Mouse (Mus musculus) megakaryocyte, embryonic 14.5 days (primary cell): Measurements from ENCODE around the gene Itga1.

ENCODE experiments used
- FLI1 ChIP-seq: IDR thresholded peaks from 2 replicates; pipeline ENCODE4 v1.6.1; 2012; ENCODE audit warnings: low read length, inconsistent platforms, mixed read lengths
- GATA1 ChIP-seq: IDR thresholded peaks from 3 replicates; pipeline ENCODE4 v1.6.1; 2012; ENCODE audit warnings: mixed read lengths, low read length, inconsistent platforms, borderline replicate concordance

- TF ChIP-seq GATA1 (no peak), FLI1 (no peak)
Measured at GRCm38 (mm10) chr13:115011547-115011946, 90.2 kb downstream of the Itga1 start.
